Mouse (Mus musculus) natural killer cell, adult 2 months (primary cell): Measurements from ENCODE around the gene Ccdc151.

Experiments
- DNase-seq, 2 experiments: peaks; one replicate each; pipeline ENCODE4 v3.0.0; 2022; ENCODE audit warnings: low spot score in 2 of 2

Gene Ccdc151

GRCm38 (mm10) chr9:22002194-22003162 is at the start of gene Ccdc151, which contains the start of gene Prkcsh:
Ccdc151 (minus strand) TSS chr9:22002634.
Prkcsh (plus strand) TSS chr9:22002806.
- peak; percentile 98 to 99 for DNase-seq

- DNase-seq: no peak
Observed at GRCm38 (mm10) chr9:22051958-22052254, 49.5 kb upstream of the Ccdc151 start, which contains the start of gene Elavl3. Elavl3 (minus strand) TSS chr9:22052023.

GRCm38 (mm10) chr9:22051161-22051957 is 48.9 kb upstream of the Ccdc151 start:
- DNase-seq: no peak

- DNase-seq: peak in 1 of 2 experiments; percentile 28
Observed at GRCm38 (mm10) chr9:22050351-22050889, 48.0 kb upstream of the Ccdc151 start.

- DNase-seq: no peak
Observed at GRCm38 (mm10) chr9:22049721-22050270, 47.4 kb upstream of the Ccdc151 start.

- DNase-seq: no peak
Observed at GRCm38 (mm10) chr9:22049315-22049714, 46.9 kb upstream of the Ccdc151 start.

- DNase-seq: no peak
Observed at GRCm38 (mm10) chr9:22047329-22047728, 44.9 kb upstream of the Ccdc151 start.

GRCm38 (mm10) chr9:22041832-22042231 is 39.4 kb upstream of the Ccdc151 start:
- DNase-seq: no peak

GRCm38 (mm10) chr9:22037826-22038225 is 35.4 kb upstream of the Ccdc151 start:
- no peak for DNase-seq

GRCm38 (mm10) chr9:22035300-22036044 is 33.0 kb upstream of the Ccdc151 start:
- no peak for DNase-seq

GRCm38 (mm10) chr9:22030386-22030785 is 28.0 kb upstream of the Ccdc151 start:
- no peak for DNase-seq

GRCm38 (mm10) chr9:22028467-22028866 is 26.0 kb upstream of the Ccdc151 start:
- DNase-seq: no peak

- DNase-seq: no peak
Observed at GRCm38 (mm10) chr9:22024592-22024991, 22.2 kb upstream of the Ccdc151 start.

GRCm38 (mm10) chr9:22017208-22017825 is 14.9 kb upstream of the Ccdc151 start:
- DNase-seq: no peak

GRCm38 (mm10) chr9:22016245-22016644 is 13.8 kb upstream of the Ccdc151 start:
- no peak for DNase-seq

GRCm38 (mm10) chr9:22012731-22013130 is 10.3 kb upstream of the Ccdc151 start:
- no peak for DNase-seq

- no peak for DNase-seq
Observed at GRCm38 (mm10) chr9:22011055-22011454, 8.6 kb upstream of the Ccdc151 start.

- no peak for DNase-seq
Observed at GRCm38 (mm10) chr9:22004546-22004945, 2.1 kb upstream of the Ccdc151 start.

GRCm38 (mm10) chr9:22003163-22003554 is 725 bp upstream of the Ccdc151 start:
- no peak for DNase-seq

GRCm38 (mm10) chr9:22001633-22002032 is 801 bp downstream of the Ccdc151 start:
- no peak for DNase-seq

- no peak for DNase-seq
Observed at GRCm38 (mm10) chr9:22000296-22000695, 2.1 kb downstream of the Ccdc151 start.
